Mouse (Mus musculus) embryonic facial prominence, embryonic 14.5 days (tissue): ENCODE data around the gene Tbxas1. TPM values are rescaled to one million over a fixed set of nuclear protein-coding genes. Genes with fewer than 3 reads are reported as not detected.

Experiments used
- ATAC-seq: fragments of 200-750 bp; cut with Nextera tagmentation; 2 replicates; pipeline ENCODE4 v1.8.0; 2017; ENCODE audit warnings: low read depth, moderate number of reproducible peaks, moderate TSS enrichment
- DNase-seq: peaks from one replicate; pipeline ENCODE4 v3.0.0-alpha.2; 2015; ENCODE audit warnings: low spot score
- H3K27ac ChIP-seq: fragments of 300-500 bp; sonication (generic); replicated peaks from 2 replicates; pipeline ENCODE4 v1.5.1; 2014; ENCODE audit warnings: low read depth, mild to moderate bottlenecking, low read length, moderate library complexity
- H3K27me3 ChIP-seq: fragments of 300-500 bp; sonication (generic); replicated peaks from 2 replicates; pipeline ENCODE4 v1.6.1; 2014; ENCODE audit warnings: low read length; ENCODE audit not compliant: control insufficient read depth, insufficient read depth
- H3K36me3 ChIP-seq: fragments of 300-500 bp; sonication (generic); 2 replicates; pipeline ENCODE4 v1.6.1; 2014; ENCODE audit warnings: low read length, mixed read lengths; ENCODE audit not compliant: control insufficient read depth, insufficient read depth
- H3K4me1 ChIP-seq: fragments of 300-500 bp; sonication (generic); 2 replicates; pipeline ENCODE4 v1.6.1; 2014; ENCODE audit warnings: antibody characterized with exemption, low read length; ENCODE audit not compliant: control insufficient read depth, insufficient read depth
- H3K4me2 ChIP-seq: fragments of 300-500 bp; sonication (generic); 2 replicates; pipeline ENCODE4 v1.6.1; 2014; ENCODE audit warnings: low read depth, mild to moderate bottlenecking, low read length, moderate library complexity, mixed read lengths
- H3K4me3 ChIP-seq: fragments of 300-500 bp; sonication (generic); 2 replicates; pipeline ENCODE4 v1.5.1; 2014; ENCODE audit warnings: low read depth, mild to moderate bottlenecking, low read length
- H3K9ac ChIP-seq: fragments of 300-500 bp; sonication (generic); 2 replicates; pipeline ENCODE4 v1.6.1; 2014; ENCODE audit warnings: low read depth, mild to moderate bottlenecking, low read length, moderate library complexity, mixed read lengths
- H3K9me3 ChIP-seq: fragments of 300-500 bp; sonication (generic); 2 replicates; pipeline ENCODE4 v1.6.1; 2016; ENCODE audit warnings: low read length; ENCODE audit not compliant: control insufficient read depth
- WGBS: fragments of 180-500 bp; shearing (Covaris S2); extraction: QIAGEN DNeasy Blood & Tissue Kit; methylation state at CpG from one replicate; pipeline ENCODE4 v1.1.7; 2014; 5-methylcytosine and 5-hydroxymethylcytosine counted together
- polyA plus RNA-seq: library from polyadenylated mRNA; unstranded; fragments of >200 nt; fragmentation: Nextera tagmentation; extraction: Ambion mirVana; gene quantifications from 2 replicates; pipeline ENCODE4 v1.2.1, GENCODE M21; 2014

Tbxas1 gene
- polyA plus RNA-seq, 1 experiment from 2014 or later = 4.2 TPM

GRCm38 (mm10) chr6:38980921-38981715, 105.9 kb downstream of the Tbxas1 start:
- Histone ChIP-seq H3K27ac (no peak overlapping the region), H3K9me3 (no peaks in the 10 kb centered on the region), H3K9ac (no peak overlapping the region), H3K4me1 (peaks cover 3% of the 10 kb centered on the region; the same call in 1 of the 2 replicates), H3K27me3 (no peaks in the 10 kb centered on the region), H3K4me2 (no peak overlapping the region), H3K4me3 (no peak overlapping the region), H3K36me3 (no peaks in the 10 kb centered on the region)
- DNase-seq (no peak), ATAC-seq (no peak)
- WGBS = 75% methylated on average over 10 of the region's 11 CpGs

- Histone ChIP-seq H3K9me3 (no peaks in the 10 kb centered on the region), H3K27me3 (no peaks in the 10 kb centered on the region), H3K4me2 (no peak overlapping the region), H3K9ac (no peak overlapping the region), H3K27ac (no peak overlapping the region), H3K4me1 (peaks cover 3% of the 10 kb centered on the region; the same call in 1 of the 2 replicates), H3K36me3 (no peaks in the 10 kb centered on the region), H3K4me3 (no peak overlapping the region)
- ATAC-seq (no peak), DNase-seq (no peak)
- 88% methylated on average over 8 of the region's 8 CpGs for WGBS
Observed at GRCm38 (mm10) chr6:38982071-38982470, 106.9 kb downstream of the Tbxas1 start.

DNA sequence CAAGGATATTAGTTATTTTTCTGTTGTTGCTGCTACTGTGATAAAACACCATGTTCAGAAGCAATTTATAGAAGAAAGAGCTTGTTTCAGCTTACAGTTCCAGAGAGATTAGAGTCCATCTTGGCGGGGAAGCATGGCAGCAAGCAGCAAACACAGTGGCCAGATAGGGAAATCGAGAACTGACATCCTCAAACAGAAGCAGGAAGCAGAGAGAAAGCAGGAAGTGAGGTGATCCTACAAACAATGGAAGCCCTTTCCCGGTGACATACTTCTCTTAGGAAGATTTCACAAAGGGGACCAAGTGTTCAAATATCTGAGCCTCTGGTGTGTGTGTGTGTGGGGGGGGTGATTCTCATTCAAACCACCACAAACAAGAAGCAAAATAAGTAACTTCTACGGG, 107.5 kb downstream of the Tbxas1 start:
- Histone ChIP-seq H3K27ac (no peak overlapping the region), H3K27me3 (no peaks in the 10 kb centered on the region), H3K36me3 (no peaks in the 10 kb centered on the region), H3K9me3 (no peaks in the 10 kb centered on the region), H3K4me1 (peaks cover 3% of the 10 kb centered on the region; the same call in 1 of the 2 replicates), H3K4me2 (no peak overlapping the region), H3K4me3 (no peak overlapping the region), H3K9ac (no peak overlapping the region)
- 63% methylated on average over 4 of the region's 4 CpGs for WGBS
- no peak for ATAC-seq
- no peak for DNase-seq

GRCm38 (mm10) chr6:38983060-38983459, 107.9 kb downstream of the Tbxas1 start:
- H3K9me3 ChIP-seq = no peaks in the 10 kb centered on the region
- no peaks in the 10 kb centered on the region for H3K36me3 ChIP-seq
- 53% methylated on average over 7 of the region's 7 CpGs for WGBS
- no peaks in the 10 kb centered on the region for H3K27me3 ChIP-seq
- peaks cover 3% of the 10 kb centered on the region; the same call in 1 of the 2 replicates for H3K4me1 ChIP-seq
- ATAC-seq = no peak
- H3K9ac ChIP-seq = no peak overlapping the region
- no peak for DNase-seq
- H3K4me3 ChIP-seq = no peak overlapping the region
- no peak overlapping the region for H3K4me2 ChIP-seq
- no peak overlapping the region for H3K27ac ChIP-seq

DNA sequence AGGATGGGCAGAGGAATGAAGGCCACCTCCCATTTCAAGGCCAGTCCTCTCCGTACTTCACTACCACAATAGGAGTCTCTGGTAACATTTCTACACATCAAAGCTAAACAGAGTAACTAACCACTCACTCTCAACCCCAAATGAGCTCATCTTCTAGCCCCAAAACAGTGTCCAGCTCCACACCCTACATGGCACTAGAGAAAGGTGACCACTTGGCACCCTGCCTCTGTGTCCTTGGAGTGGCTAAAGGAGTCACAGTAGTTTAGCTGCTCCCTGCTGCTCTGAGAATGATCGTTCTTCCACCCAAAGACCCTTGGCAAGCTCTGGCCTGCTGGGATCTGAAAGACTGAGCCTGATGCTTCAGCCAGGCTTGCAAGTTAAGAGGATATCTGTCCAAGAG, 109.4 kb downstream of the Tbxas1 start:
- Histone ChIP-seq H3K9me3 (no peaks in the 10 kb centered on the region), H3K4me3 (no peak overlapping the region), H3K9ac (no peak overlapping the region), H3K36me3 (no peaks in the 10 kb centered on the region), H3K4me1 (peaks cover 3% of the 10 kb centered on the region; the same call in 1 of the 2 replicates), H3K27me3 (no peaks in the 10 kb centered on the region), H3K27ac (no peak overlapping the region), H3K4me2 (no peak overlapping the region)
- 86% methylated on average over 2 of the region's 2 CpGs for WGBS
- no peak for DNase-seq
- no peak for ATAC-seq

GRCm38 (mm10) chr6:38986641-38987040, 111.4 kb downstream of the Tbxas1 start:
- H3K4me3 ChIP-seq = no peak overlapping the region
- H3K4me2 ChIP-seq = no peak overlapping the region
- H3K4me1 ChIP-seq = no peaks in the 10 kb centered on the region
- H3K27me3 ChIP-seq = no peaks in the 10 kb centered on the region
- no peak for ATAC-seq
- 60% methylated on average over 10 of the region's 10 CpGs for WGBS
- no peak for DNase-seq
- H3K9me3 ChIP-seq = no peaks in the 10 kb centered on the region
- no peak overlapping the region for H3K27ac ChIP-seq
- no peak overlapping the region for H3K9ac ChIP-seq
- no peaks in the 10 kb centered on the region for H3K36me3 ChIP-seq

DNA sequence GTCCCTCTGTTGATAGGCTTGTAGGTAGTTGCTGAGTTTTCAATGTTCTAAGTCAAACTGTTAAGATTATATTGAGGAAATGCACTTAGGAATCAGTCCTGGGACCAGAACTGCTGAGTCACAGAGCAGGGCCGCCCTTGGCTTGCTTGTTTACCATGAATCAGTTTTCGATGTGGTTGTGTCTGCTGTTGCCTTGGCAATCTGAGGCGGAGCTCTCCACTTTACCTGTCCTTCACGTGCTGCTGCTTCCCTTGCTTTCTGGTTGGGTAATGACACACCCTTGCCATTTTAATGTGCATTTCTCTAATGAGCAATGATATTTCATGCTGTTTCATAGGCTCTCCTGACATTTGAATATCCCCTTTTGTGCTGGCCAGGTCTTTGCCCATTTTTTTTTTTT, 116.8 kb downstream of the Tbxas1 start:
- H3K4me2 ChIP-seq = no peak overlapping the region
- ATAC-seq (no peak), DNase-seq (no peak)
- H3K9ac ChIP-seq = no peak overlapping the region
- no peaks in the 10 kb centered on the region for H3K9me3 ChIP-seq
- no peak overlapping the region for H3K4me3 ChIP-seq
- H3K36me3 ChIP-seq = no peaks in the 10 kb centered on the region
- H3K4me1 ChIP-seq = 0 out of 2 replicates have a peak, but pooled peaks cover 4% of the 10 kb centered on the region
- WGBS = 47% methylated on average over 4 of the region's 4 CpGs
- H3K27ac ChIP-seq = no peak overlapping the region
- H3K27me3 ChIP-seq = no peaks in the 10 kb centered on the region

GRCm38 (mm10) chr6:38995774-38996173, 120.6 kb downstream of the Tbxas1 start:
- WGBS = 71% methylated on average over 3 of the region's 3 CpGs
- Histone ChIP-seq H3K4me1 (0 out of 2 replicates have a peak, but pooled peaks cover 4% of the 10 kb centered on the region), H3K27ac (no peak overlapping the region), H3K4me3 (no peak overlapping the region), H3K27me3 (no peaks in the 10 kb centered on the region), H3K36me3 (no peaks in the 10 kb centered on the region), H3K4me2 (no peak overlapping the region), H3K9ac (no peak overlapping the region), H3K9me3 (no peaks in the 10 kb centered on the region)
- DNase-seq = no peak
- ATAC-seq = no peak

GRCm38 (mm10) chr6:38997838-38998237, 122.6 kb downstream of the Tbxas1 start:
- H3K36me3 ChIP-seq = no peaks in the 10 kb centered on the region
- no peaks in the 10 kb centered on the region for H3K27me3 ChIP-seq
- no peak; the same call in 1 of the 2 replicates for ATAC-seq
- no peak overlapping the region for H3K4me2 ChIP-seq
- H3K9me3 ChIP-seq = no peaks in the 10 kb centered on the region
- no peak overlapping the region for H3K4me3 ChIP-seq
- no peak overlapping the region for H3K9ac ChIP-seq
- DNase-seq = peak; percentile 64
- no peak overlapping the region for H3K27ac ChIP-seq
- 0 out of 2 replicates have a peak, but pooled peaks cover 4% of the 10 kb centered on the region for H3K4me1 ChIP-seq
- 65% methylated on average over 4 of the region's 4 CpGs for WGBS
